Mouse (Mus musculus): ENCODE measurements at regions not wholly inside any gene's neighbourhood (a gene's known extent, or its start where the extent isn't known, plus 50 kb on each side); places are given as distances from the start of the nearest gene placed in this dataset.
A peak's percentile ranks its signal among the peaks of the same experiment; 100 is the strongest.

DNA sequence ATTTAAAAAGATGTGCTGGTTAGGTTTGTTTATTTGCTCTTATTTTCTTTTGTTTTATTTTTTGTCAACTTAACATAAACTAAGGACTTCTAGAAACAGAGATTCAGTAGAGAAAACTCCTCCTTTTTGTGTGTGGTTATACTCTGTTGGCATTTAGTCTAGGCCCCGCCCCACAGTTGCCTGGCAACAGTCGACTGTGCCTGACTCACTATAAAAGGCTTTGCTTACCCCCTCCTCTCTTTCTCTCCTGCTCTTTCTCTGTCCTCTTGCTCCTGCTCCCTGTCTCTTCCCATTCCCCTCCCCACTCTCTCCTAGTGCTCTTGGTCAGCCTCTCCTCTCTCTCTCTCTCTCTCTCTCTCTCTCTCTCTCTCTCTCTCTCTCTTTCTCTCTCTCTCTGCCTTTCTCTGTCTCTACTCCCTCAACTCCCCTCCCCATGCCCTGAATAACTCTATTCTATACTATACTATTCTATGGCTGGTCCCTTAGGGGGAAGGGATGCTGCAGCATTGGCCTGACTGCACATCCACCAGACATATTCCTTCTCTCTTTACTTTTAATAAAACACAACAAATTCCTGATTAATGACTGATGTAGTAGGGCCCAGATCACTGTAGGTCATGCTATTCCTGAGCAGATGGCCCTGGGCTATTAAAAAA, 76.6 kb upstream of the Fscb start:
- no peak for DNase-seq (ENCODE audit: low spot score in 2 of 2)

DNA sequence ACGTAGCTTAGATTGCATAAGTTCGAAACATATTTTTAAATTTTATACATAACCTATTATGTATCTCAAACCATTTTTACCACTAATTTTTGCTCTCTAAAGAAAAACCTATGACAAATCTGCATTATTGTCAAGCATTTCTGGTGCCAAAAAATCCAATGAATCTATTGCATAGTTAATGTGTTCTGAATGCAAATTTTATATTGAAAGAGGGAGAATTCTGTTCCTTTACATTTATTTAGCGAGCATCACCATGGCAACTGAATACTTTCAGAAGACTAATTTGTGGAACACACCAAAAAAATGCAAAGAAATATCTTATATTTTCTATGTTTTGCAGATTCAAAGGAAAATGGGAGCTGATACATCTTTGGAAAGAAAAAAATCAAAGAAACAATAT, 66.6 kb upstream of the Fscb start:
- DNase-seq (ENCODE audit: low spot score in 2 of 2): peak in 1 of 2 experiments; percentile 2
